Mouse (Mus musculus) retina, postnatal 1 day (tissue): ENCODE measurements around the gene Faim2.

Experiments used
- DNase-seq: peaks from one replicate; pipeline ENCODE4 v3.0.0-alpha.2; 2012

The Faim2 gene

DNA sequence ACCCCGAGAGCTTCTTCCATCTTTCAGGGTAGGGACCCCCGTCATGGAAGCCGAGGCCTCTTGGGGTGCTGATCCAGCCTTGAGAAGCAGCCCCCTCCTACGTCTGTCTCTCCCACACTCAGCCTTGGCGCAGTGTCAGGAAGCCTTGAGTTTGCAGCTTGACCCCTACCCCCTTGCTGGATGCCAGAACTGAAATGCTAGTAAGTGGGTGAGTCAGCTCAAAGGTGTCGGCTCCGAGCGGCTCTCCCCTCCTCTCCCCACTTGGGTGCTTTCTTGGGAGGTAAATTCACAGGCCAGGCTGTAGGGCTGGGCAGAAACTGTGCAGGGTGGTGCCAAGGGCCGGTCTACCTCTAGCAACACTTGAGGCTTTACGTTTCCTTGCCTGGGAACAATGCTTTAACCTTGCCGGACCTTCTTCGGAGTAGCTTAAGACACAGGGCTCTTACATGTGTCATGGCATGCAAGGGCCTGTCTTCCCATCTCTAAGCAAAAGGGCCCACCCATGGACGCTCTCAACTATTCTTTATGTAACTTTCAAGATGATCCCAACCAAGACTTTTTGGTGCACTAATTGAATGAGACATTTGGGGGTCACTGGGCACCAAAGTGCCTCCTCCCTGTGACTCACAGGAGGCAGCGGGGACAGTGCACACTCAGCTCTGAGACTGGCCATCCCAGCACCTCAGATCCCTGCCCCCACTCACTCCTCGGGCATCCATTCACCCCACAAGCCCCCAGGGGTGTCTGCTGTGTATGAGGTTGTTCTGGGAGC lies 22.5 kb downstream of the Faim2 start:
- peak; percentile 49 for DNase-seq

GRCm38 (mm10) chr15:99503256-99503655 lies 24.7 kb downstream of the Faim2 start:
- no peak for DNase-seq

- no peak for DNase-seq
Measured at GRCm38 (mm10) chr15:99502311-99502831, 25.6 kb downstream of the Faim2 start.

GRCm38 (mm10) chr15:99501292-99502260 lies 26.4 kb downstream of the Faim2 start:
- DNase-seq, result peak; percentile 11

GRCm38 (mm10) chr15:99500320-99500719 lies 27.6 kb downstream of the Faim2 start:
- DNase-seq, result no peak

DNA sequence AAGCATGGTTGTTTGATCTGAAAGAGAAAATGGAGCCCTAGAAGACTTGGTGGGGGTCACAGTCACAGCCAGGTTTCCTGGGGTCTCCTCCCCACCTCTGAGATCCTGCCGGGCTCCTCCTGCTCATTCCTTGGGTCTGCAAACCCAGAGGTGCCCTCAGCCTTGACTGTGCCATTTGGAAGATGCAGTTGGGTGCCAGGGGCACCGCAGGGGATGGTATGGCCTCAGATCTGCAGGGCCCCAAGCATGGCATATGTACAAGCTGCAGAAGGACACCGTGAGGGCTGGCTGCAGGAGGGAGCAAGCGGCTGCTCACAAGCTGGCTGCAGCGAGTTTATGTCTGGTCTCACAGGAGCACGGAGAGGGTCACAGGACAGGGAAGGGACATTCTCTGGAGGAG lies 28.2 kb downstream of the Faim2 start:
- no peak for DNase-seq

DNA sequence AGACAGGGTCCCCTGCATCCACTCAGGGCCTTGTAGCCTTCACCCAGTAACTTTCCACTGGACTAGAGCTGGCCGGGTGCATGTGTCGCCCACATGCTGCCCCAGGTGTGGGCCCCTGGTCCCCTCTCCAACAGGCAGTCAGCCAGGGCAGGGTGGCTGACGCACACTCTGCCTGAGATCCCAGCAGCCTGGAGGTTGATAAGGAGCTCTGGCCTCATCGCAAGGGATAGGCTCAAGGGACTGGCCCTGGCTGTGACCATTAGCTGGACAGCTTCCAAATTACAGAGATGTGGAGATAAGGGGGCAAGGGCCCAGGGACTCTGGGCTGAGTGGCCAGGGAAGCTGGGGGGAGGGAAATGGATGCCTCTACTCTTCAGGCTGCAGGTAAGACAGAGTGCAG lies 29.2 kb downstream of the Faim2 start:
- DNase-seq, result no peak

GRCm38 (mm10) chr15:99498356-99498755 lies 29.6 kb downstream of the Faim2 start:
- DNase-seq, result no peak

DNA sequence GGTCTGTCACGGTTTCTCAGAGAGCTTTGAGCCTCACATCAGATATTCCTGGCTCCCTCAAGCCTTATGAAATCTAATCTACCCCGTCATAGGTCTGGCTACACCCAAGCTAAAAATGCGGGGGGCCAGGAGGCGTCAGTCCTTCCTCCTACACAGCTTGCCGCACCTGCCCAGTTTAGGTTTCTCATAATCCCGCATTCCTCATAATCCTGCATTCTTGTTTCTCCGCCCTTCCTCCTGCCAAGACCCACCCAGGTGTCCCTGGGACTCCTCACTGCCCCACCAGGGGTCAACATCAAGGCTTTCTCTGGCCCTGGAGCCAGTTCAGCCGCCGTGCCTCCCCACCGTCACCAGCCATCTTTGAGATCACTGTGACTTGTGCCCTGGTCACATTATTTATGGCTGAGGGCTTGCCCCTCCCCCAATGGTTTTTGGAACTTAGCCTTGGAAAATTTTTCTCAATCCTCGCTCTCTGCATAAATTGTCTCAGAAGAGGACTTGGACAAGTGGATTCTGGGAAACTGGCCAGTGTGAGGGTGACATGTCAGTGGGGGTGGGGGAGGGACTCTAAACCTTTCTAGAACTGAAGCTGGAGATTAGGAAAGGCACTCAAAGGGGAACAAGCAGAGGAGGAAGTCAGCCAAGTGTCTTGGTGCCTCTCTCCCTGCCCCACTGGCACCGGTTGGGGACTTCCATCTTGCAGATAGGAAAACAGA lies 30.3 kb downstream of the Faim2 start:
- peak; percentile 20 for DNase-seq

DNA sequence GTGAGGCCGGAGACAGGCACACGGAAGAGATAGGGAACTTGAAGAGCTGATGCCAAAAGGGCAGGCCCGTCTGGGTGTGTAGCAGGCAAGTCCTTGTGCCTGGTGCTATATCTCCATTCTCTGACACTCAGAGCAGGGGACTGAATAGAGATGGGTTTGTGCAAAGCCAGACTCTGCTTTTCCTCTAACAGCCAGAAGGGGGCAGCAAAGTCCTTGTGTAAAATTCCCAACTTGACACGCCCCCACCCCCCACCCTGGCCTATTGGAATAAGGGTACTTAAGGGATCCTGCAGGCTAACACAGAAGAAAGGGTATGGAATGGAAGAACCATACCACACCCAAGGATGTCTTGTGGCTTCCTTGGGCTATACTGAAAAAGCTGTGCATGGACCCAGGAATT lies 30.9 kb downstream of the Faim2 start:
- peak; percentile 88 for DNase-seq

GRCm38 (mm10) chr15:99484745-99485144 lies 43.2 kb downstream of the Faim2 start:
- DNase-seq, result no peak

- DNase-seq, result no peak
Measured at GRCm38 (mm10) chr15:99475814-99476213, 52.2 kb downstream of the Faim2 start.

GRCm38 (mm10) chr15:99474576-99474926 lies 53.4 kb downstream of the Faim2 start, which contains the start of gene Bcdin3d:
TSS of gene Bcdin3d (minus strand) at chr15:99474730.
- DNase-seq, result peak; percentile 94

GRCm38 (mm10) chr15:99473801-99474575 lies 54.0 kb downstream of the Faim2 start:
- DNase-seq, result peak; percentile 71

DNA sequence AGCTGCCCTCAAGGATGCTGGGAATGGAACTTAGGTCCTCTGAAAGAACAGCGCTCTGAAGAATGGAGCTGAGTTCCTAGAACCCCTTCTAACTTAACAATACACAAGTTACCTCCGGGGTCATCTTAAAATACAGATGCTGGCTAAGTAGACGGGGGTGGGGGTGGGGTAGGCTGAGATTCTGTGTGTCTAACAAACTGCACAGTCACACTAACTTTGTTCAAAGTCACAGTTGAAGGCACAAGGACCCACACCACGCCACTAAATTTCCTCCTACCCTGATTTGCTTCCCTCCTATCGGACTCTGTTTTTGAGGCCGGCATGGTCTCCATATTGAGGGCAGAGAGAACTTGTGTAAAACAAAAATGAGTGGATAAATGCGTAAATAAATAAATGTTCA lies 55.0 kb downstream of the Faim2 start:
- no peak for DNase-seq

- no peak for DNase-seq
Measured at GRCm38 (mm10) chr15:99471677-99472063, 56.3 kb downstream of the Faim2 start.

DNA sequence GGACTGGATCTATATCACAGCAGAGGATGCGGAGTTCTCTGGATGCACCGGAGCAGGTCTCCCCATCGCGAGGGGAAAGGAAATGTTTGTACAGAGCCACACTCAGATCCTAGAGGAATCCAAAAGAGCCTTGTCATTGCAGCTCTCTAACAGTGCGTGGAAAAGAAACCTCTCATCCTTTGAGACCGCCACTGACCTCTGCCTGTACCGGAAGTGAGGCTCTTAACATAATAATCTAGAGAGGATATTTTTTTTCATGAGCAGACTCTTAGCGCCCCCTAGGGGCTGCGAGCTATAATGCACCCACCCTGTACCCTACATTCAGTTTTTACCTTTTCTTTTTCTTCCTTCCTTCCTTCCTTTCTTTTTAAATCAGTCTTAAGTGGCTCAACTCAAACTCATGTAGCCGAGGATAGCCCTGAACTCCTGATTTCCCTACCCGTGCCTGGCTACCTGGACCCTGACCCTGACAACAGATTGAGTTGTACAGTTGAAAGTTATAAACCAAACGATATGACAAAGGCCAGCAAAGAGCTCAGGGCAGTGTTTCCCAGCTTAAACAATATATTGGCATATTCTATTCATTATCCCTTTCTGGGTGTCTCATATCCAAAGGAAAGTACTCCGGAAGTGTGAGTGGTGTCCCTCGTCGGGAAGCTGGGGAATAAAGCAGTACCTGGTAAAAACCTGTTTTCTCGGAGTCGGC lies 56.8 kb downstream of the Faim2 start:
- peak; percentile 72 for DNase-seq

DNA sequence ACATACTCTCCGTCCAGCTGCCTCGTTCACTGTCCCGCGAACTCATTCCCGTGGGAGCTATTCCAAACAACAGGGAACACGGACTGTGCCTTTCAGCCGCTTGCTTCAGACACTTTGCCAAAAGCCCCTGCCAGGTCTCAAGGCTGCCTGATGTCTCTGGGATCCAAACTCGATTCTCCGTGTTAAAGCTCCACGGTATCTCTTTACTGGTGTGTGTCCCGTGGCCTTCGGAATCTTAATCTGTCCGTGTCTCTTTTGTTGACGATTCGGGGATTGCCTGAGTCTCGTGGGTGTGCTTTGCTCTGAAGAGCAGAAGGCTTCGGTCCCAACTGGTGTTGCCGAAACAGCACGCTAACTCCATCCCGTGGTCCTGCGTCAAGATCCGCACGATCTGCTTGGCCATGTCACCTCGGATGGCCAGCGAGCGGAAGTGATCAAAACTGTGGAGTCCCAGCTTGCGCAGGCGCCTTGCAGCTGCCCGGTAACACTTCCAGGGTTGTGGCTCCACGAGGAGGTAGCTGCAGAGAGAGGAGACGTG lies 57.7 kb downstream of the Faim2 start:
- DNase-seq, result no peak

GRCm38 (mm10) chr15:99469736-99470135 lies 58.2 kb downstream of the Faim2 start:
- DNase-seq, result no peak

- peak; percentile 86 for DNase-seq
Measured at GRCm38 (mm10) chr15:99469067-99469466, 58.9 kb downstream of the Faim2 start.

GRCm38 (mm10) chr15:99463194-99463593 lies 64.8 kb downstream of the Faim2 start:
- no peak for DNase-seq
